Mouse (Mus musculus) brain, adult 2 months (tissue): ENCODE measurements around the gene Daam1.

Source experiments
- DNase-seq: peaks from one replicate; pipeline ENCODE4 v3.0.0; 2011; ENCODE audit warnings: low read depth, low spot score

Gene Daam1

GRCm38 (mm10) chr12:71830607-71831257 lies at the start of gene Daam1:
TSS of gene Daam1 (plus strand) at chr12:71831078.
- peak; percentile 100 for DNase-seq

- no peak for DNase-seq
Measured at GRCm38 (mm10) chr12:71781220-71781619, 49.7 kb upstream of the Daam1 start.

GRCm38 (mm10) chr12:71783970-71784369 lies 46.9 kb upstream of the Daam1 start:
- DNase-seq: no peak

- no peak for DNase-seq
Measured at GRCm38 (mm10) chr12:71784666-71785255, 46.1 kb upstream of the Daam1 start.

- no peak for DNase-seq
Measured at GRCm38 (mm10) chr12:71786521-71786920, 44.4 kb upstream of the Daam1 start.

GRCm38 (mm10) chr12:71788791-71789190 lies 42.1 kb upstream of the Daam1 start:
- DNase-seq: no peak

- no peak for DNase-seq
Measured at GRCm38 (mm10) chr12:71790581-71790980, 40.3 kb upstream of the Daam1 start.

- DNase-seq: no peak
Measured at GRCm38 (mm10) chr12:71793114-71793513, 37.8 kb upstream of the Daam1 start.

DNA sequence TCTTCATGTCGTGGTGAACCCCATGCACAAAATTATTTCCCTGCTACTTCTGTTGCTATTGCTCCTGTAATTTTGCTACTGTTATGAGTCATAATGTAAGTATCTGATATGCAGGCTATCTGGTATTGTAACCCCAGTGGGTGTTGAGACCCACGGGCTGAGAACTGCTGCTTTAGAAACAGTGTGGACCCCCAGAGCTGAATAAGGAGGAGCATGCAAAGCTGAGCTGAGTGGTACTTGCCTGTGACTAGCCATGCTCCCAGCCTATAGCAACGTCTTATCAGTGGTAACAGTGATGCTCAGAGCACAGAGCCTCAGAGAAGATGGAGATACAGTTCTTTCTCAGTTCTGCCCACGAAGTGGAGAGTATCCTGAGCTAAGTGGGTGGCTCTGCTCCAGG lies 35.3 kb upstream of the Daam1 start:
- peak; percentile 29 for DNase-seq

DNA sequence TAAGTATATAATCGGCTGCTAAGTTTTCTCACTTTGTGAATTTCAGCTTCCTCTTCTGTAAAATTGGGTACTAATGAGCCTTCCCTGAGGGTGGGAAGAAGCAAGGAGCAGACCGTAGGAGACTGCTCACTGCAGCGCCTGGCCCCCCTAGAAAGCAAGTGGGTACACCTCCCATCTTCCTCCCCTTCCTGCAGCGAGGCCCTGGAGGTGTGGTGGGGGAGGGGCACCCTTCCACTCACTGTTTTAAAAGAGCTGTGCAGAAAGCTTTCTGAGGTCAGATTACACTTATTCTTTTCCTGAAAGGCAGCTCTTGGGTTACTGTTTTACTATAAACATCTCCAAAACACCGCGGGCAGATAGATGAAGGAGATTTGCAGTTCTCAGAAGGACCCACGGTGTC lies 34.4 kb upstream of the Daam1 start:
- peak; percentile 37 for DNase-seq

- peak; percentile 79 for DNase-seq
Measured at GRCm38 (mm10) chr12:71807306-71807705, 23.6 kb upstream of the Daam1 start.

- DNase-seq: no peak
Measured at GRCm38 (mm10) chr12:71808631-71809030, 22.2 kb upstream of the Daam1 start.

GRCm38 (mm10) chr12:71809550-71809949 lies 21.3 kb upstream of the Daam1 start:
- no peak for DNase-seq

DNA sequence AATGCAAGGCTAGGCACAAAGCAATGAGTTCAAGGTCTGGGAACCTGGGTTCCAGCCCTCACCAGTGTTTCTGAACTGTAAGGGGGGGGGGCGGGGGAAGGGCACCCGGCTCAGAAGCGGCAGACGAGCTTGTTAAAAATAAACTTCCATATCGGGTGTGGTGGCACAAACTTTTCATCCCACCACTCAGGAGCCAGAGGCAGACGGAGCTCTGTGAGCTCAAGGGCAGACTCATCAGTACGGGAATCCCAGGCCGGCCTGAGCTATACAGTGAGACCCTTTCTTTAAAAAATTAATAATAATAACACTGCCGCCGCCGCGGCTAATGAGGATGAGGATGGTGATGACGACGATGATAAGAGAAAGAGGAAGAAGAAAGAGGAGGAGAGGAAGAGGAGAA lies 18.3 kb upstream of the Daam1 start:
- DNase-seq: no peak

GRCm38 (mm10) chr12:71813251-71813650 lies 17.6 kb upstream of the Daam1 start:
- DNase-seq: no peak

GRCm38 (mm10) chr12:71813761-71814160 lies 17.1 kb upstream of the Daam1 start:
- no peak for DNase-seq

DNA sequence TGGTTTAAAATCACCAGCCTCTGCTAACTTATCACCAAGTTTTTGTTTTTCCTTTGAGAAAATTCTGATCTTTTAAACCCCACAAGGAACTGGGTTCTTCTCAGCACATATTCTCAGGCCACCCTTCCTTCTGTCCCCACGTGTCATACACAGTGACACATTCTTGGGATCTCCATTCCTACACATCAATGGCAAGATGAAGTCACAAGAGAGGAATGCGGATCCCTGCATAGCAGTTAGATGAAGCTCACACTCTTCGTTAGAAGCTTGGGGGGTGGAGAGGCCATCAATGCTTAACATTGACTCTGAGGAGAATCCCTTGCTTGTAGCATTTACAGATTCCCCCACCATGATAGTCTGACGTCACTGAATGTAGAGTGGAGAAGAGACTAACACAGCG lies 10.8 kb upstream of the Daam1 start:
- no peak for DNase-seq

- no peak for DNase-seq
Measured at GRCm38 (mm10) chr12:71821272-71821671, 9.6 kb upstream of the Daam1 start.

DNA sequence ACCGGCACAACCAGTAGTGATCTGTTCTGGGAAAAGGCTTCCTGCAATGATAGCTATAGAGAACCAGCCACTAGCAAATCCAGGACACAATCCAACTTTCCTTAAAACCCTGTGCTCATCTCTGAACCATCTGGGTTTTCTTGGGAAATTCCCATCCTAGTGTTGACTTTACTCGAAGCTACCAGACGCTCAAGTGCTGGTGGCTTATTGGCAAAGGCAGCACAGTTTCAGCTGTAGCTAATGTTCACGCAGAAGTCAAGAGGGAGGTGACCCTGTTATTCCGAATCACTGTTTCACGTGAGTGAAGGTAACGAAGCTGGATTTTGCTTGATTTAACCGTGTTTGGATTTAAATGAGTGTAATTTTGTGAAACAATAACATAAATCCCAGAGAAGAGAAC lies 9.1 kb upstream of the Daam1 start:
- DNase-seq: peak; percentile 44

GRCm38 (mm10) chr12:71824927-71825326 lies 6.0 kb upstream of the Daam1 start:
- no peak for DNase-seq

- DNase-seq: no peak
Measured at GRCm38 (mm10) chr12:71830139-71830538, 739 bp upstream of the Daam1 start.

DNA sequence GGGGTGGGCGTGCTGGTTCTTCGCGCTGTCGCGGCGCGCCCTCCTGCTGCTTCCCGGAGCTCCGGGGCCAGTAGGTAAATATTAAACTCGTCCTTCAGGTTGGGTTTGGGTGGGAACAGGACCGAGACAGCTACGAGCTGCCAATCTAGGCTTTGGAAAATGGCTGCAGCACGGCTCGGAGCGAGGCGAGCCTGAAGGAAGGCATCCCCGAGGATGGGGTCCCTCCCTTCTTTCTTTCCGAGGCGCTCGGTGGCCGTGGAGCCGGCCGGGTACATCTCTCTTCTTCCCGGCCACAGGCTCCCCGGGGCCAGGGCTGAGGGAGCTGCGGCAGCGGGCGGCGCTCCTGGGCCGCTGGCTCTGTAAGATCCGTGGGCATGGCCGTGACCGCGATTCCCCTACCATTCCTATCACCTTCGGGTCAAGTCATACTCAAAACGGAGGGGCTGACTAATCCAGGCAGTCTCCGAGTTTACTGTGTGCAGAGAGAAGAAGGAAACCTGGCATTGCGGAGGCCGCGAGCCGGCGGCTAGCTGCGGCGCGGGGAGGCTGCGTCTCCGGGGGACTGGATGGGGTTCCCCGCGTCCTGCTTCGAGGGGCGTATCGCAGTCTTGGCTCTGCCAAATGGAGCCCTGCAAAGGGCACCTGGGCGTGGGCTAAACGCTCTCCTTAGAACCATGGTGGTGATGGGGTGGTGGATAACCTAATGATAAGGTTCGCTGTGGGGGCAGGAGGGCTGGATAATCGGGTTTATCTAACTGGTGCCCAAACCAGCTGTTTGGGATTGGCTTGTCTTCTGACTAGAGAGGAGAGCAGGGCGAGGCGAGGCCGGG lies 595 bp downstream of the Daam1 start:
- DNase-seq: peak; percentile 66

DNA sequence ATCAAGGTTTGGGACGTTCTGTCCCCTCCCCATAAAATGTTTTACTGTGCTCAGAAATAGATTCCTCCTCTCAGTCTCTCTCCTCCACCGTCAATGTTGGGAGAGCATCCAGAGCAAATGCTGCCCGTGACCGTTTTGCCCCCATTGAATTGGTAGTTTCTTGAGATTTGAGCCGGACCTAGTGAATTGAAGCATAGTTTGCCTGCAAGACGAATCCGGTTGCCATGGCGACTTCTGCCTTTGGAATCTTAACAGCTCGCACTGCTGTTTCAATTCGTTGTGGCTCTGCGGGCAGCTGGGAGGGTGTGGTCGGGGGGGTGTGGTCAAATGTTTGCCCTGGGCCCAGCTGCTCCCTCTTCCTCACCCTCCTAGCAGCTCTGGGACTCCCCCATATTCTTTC lies 1.3 kb downstream of the Daam1 start:
- DNase-seq: peak; percentile 91
